Mouse (Mus musculus): ENCODE data around the gene Adgrf1. TPM values are rescaled to one million over a fixed set of nuclear protein-coding genes. Genes with fewer than 3 reads are reported as not detected.

The Adgrf1 gene
- polyA plus RNA-seq, 2 experiments from 2014 or later = not detected

DNA sequence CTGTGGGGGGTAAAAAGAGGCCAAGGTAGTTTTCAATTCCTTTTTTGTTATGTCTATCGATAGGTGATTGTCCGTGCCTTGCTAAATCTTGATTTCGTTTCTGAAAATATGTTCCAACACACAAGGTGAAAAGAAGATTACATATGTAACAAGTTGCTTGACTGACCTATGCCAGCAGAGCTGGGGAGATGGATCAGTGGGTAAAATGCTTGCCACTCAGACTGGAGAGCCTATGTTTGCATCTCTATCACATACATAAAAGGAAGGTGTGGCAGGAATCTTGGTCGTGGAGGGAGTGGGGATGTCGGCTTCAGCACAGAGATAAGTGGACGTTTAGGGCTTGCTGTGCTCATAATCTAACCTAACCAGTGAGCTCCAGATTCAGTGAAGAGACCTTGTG lies 93.8 kb downstream of the Adgrf1 start:
- ATAC-seq = no peak

DNA sequence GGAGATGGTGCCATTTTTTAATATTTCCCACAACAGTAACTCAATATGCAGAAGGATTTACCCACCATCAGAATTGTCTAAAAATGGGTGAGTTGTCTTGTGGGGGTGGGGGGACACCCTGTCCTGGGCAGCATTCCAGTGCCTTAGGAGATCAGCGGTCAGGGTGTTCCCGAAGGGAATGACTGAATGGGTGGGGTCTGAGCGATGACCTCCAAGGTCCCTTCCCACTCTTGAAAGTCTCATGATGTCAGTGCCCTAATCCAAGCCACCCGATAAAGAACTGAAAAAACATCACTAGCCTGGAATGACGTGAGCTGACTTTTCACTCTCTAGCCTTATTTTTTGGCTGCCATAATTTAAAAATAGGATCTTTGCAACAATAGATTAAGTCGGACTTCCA lies 95.2 kb downstream of the Adgrf1 start:
- ATAC-seq = no peak

DNA sequence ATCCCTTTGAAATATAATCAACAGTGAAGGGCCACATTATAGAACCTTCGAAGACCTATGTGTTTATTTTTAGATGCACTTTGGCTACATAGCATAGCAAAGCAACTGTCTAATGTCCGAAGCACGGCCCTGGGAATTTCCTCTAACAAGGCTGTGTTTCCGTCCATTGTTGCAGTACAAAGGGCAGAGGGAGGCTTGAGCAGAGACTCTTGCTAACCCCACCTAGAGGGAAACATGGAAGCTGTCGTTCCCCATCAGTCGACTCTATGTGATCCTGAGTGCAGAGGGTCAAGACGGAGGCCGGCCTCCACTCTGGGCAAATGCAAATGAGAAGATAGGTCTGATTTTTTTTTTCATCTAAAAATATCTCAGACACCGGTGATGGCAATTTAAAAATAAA lies 96.4 kb downstream of the Adgrf1 start:
- no peak for ATAC-seq

DNA sequence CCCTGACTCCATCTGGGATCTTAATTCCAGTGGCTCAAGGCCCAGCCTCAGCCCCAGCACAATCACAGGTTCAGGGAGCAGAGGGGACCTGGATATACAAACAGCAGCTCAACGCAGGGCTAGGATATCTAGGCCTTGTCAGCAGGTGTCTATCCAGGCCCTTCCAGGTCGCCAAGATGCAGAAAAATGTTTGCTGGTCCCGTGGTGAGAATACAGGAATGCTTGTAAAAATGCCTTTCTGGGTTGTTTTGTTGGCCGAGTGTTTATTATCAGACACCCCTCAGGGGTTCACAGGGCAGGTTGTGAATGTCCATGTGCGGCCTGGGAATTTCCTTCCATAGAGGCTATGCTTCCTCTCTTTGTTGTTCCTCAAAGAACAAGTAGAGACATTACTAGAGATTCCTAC lies 98.0 kb downstream of the Adgrf1 start:
- no peak for ATAC-seq

DNA sequence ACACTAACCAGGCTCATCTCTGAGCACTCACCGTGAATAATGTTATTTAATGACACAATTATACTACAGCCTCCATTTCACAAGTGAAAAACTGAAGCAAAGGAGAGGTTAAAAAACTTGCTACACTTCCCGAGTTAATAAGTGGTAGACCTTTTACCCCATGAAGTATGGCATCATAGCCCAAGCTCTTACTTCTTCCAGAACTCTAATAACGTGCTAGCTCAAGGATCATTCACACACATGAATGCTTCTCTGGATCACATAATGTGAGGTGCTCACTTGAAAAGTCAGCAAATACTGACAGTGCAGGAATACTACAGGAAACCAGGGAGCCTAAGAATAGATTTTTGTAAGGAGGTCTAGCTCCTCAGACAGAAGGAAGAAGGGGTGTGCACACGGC lies 102.5 kb downstream of the Adgrf1 start:
- ATAC-seq = no peak

DNA sequence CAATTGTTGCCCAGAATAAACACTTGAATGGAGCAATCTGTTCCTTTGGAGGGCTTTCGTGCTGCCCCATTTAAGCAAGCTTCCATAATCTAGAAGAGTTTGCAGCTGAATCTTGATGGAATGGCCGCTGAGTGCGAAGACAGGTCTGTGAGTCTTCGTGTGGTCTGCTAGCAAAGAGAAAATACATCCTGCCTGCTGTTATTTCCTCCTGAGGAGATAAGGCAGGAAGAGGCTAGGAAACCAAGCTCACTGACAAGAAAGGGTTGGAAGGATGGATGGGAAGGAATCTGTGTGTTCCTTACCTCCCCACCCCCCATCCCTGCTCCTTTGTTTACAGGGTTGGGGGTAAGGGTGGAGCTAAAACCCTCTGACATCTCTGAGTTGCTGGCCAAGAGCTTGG lies 103.9 kb downstream of the Adgrf1 start:
- no peak for ATAC-seq

Other genes starting within 250 kb of the Adgrf1 start
- not detected for gene Adgrf5, start 90.1 kb downstream of the Adgrf1 start, polyA plus RNA-seq (2017; shearing (Covaris generic))
- gene Mep1a, start 232.5 kb downstream of the Adgrf1 start, polyA plus RNA-seq (2017; shearing (Covaris generic)) = not detected

All from CD4-positive, CD25-positive, alpha-beta regulatory T cell, adult 4 months (primary cell).